Mouse (Mus musculus) ovary, adult 2 months (tissue): Measurements from ENCODE around the gene Pim2. TPM values are rescaled to one million over a fixed set of nuclear protein-coding genes. Genes with fewer than 3 reads are reported as not detected.

Source experiments
- polyA plus RNA-seq: library from polyadenylated mRNA; depleted of rRNA; stranded (reverse); fragments of >200 nt; gene quantifications from 2 replicates; pipeline ENCODE4 v1.2.3, GENCODE M21; 2012; rRNA removed

Gene Pim2
- 16.5 and 18.2 TPM in 2 replicates for polyA plus RNA-seq

GRCm38 (mm10) chrX:7878007-7878419, at the start of gene Pim2:
Pim2 (plus strand) TSS chrX:7878262.

GRCm38 (mm10) chrX:7841163-7842162, 36.6 kb upstream of the Pim2 start, which contains the start of gene Otud5:
Otud5 (plus strand) TSS chrX:7841364.

GRCm38 (mm10) chrX:7883841-7884567, 5.9 kb downstream of the Pim2 start, which contains the start of gene Slc35a2:
Slc35a2 (plus strand) TSS chrX:7884028.

GRCm38 (mm10) chrX:7898880-7899874, 21.1 kb downstream of the Pim2 start, which contains the start of the genes Pqbp1 and Timm17b:
Pqbp1 (minus strand) TSS chrX:7899269.
Timm17b (plus strand) TSS chrX:7899357.

GRCm38 (mm10) chrX:7907735-7908134, 29.7 kb downstream of the Pim2 start, which contains the start of gene Gm10491:
Gm10491 (minus strand) TSS chrX:7907835.

GRCm38 (mm10) chrX:7909242-7909641, 31.2 kb downstream of the Pim2 start, which contains the start of gene Gm10490:
Gm10490 (plus strand) TSS chrX:7909542.

GRCm38 (mm10) chrX:7919601-7920383, 41.7 kb downstream of the Pim2 start, which contains the start of gene Pcsk1n:
Pcsk1n (plus strand) TSS chrX:7919822.

GRCm38 (mm10) chrX:7928270-7928790, 50.3 kb downstream of the Pim2 start, which contains the start of gene Eras:
Eras (minus strand) TSS chrX:7928607.

Other genes starting within 250 kb of the Pim2 start
- 2.7 and 3.3 TPM in 2 replicates for gene Syp, start 239.8 kb upstream of the Pim2 start, polyA plus RNA-seq
- gene Prickle3, start 221.0 kb upstream of the Pim2 start, polyA plus RNA-seq = 31.8 and 33.4 TPM in 2 replicates
- gene Plp2, start 206.9 kb upstream of the Pim2 start, polyA plus RNA-seq = 149 and 231 TPM in 2 replicates
- gene Magix, start 197.0 kb upstream of the Pim2 start, polyA plus RNA-seq = 3.4 and 4.6 TPM in 2 replicates
- gene Gpkow, start 181.1 kb upstream of the Pim2 start, polyA plus RNA-seq = 7.9 and 9.3 TPM in 2 replicates
- 46.9 and 64.6 TPM in 2 replicates for gene Wdr45, start 163.9 kb upstream of the Pim2 start, polyA plus RNA-seq
- 0.71 and 1.6 TPM in 2 replicates for gene Gm45208, start 156.0 kb upstream of the Pim2 start, polyA plus RNA-seq
- gene Praf2, start 149.8 kb upstream of the Pim2 start, polyA plus RNA-seq = 90.1 and 91.4 TPM in 2 replicates
- 29.6 and 35.3 TPM in 2 replicates for gene Ccdc120, start 127.4 kb upstream of the Pim2 start, polyA plus RNA-seq
- gene Tfe3, start 115.7 kb upstream of the Pim2 start, polyA plus RNA-seq = 35.2 and 35.4 TPM in 2 replicates
- gene Gripap1, start 88.5 kb upstream of the Pim2 start, polyA plus RNA-seq = 34.1 and 34.5 TPM in 2 replicates
- 2.3 and 3.0 TPM in 2 replicates for gene Kcnd1, start 56.0 kb upstream of the Pim2 start, polyA plus RNA-seq
- gene Otud5, start 36.9 kb upstream of the Pim2 start, polyA plus RNA-seq = 27.6 and 29.9 TPM in 2 replicates
- gene Slc35a2, start 5.8 kb downstream of the Pim2 start, polyA plus RNA-seq = 129 and 132 TPM in 2 replicates
- gene Pqbp1, start 21.0 kb downstream of the Pim2 start, polyA plus RNA-seq = 53.7 and 69.5 TPM in 2 replicates
- 41.8 and 57.6 TPM in 2 replicates for gene Timm17b, start 21.1 kb downstream of the Pim2 start, polyA plus RNA-seq
- not detected in 2 replicates for gene Gm10491, start 29.6 kb downstream of the Pim2 start, polyA plus RNA-seq
- not detected in 2 replicates for gene Gm10490, start 31.3 kb downstream of the Pim2 start, polyA plus RNA-seq
- gene Pcsk1n, start 41.6 kb downstream of the Pim2 start, polyA plus RNA-seq = 1.9 and 2.3 TPM in 2 replicates
- not detected in 2 replicates for gene Eras, start 50.3 kb downstream of the Pim2 start, polyA plus RNA-seq
- 51.2 and 62.0 TPM in 2 replicates for gene Hdac6, start 69.6 kb downstream of the Pim2 start, polyA plus RNA-seq
- 8.0 and 9.2 TPM in 2 replicates for gene Gata1, start 99.8 kb downstream of the Pim2 start, polyA plus RNA-seq
- gene Glod5, start 140.2 kb downstream of the Pim2 start, polyA plus RNA-seq = not detected in 2 replicates
- 19.6 and 26.9 TPM in 2 replicates for gene Suv39h1, start 196.5 kb downstream of the Pim2 start, polyA plus RNA-seq
- 3.2 TPM in 2 replicates for gene Was, start 212.2 kb downstream of the Pim2 start, polyA plus RNA-seq